Mouse (Mus musculus) intestine, embryonic 14.5 days (tissue): Measurements from ENCODE around the gene Cox6a2. TPM values are rescaled to one million over a fixed set of nuclear protein-coding genes. Genes with fewer than 3 reads are reported as not detected.

ENCODE experiments used
- ATAC-seq: fragments of 200-750 bp; cut with Nextera tagmentation; replicated peaks from 2 replicates; pipeline ENCODE4 v1.8.0; 2017; ENCODE audit warnings: low read depth, moderate number of reproducible peaks, moderate TSS enrichment, moderate library complexity; ENCODE audit not compliant: low FRiP score, low TSS enrichment
- DNase-seq: peaks from one replicate; pipeline ENCODE4 v3.0.0-alpha.2; 2018; ENCODE audit warnings: low spot score
- H3K27ac ChIP-seq: fragments of 300-500 bp; sonication (generic); 2 replicates; pipeline ENCODE4 v1.5.1; 2014; ENCODE audit warnings: low read depth, mild to moderate bottlenecking, control low read depth
- H3K27me3 ChIP-seq: fragments of 300-500 bp; sonication (generic); replicated peaks from 2 replicates; pipeline ENCODE4 v1.6.1; 2014; ENCODE audit warnings: low read length, control low read depth; ENCODE audit not compliant: control insufficient read depth, insufficient read depth
- H3K36me3 ChIP-seq: fragments of 300-500 bp; sonication (generic); 2 replicates; pipeline ENCODE4 v1.6.1; 2014; ENCODE audit warnings: low read length, control low read depth; ENCODE audit not compliant: control insufficient read depth, insufficient read depth
- H3K4me1 ChIP-seq: fragments of 300-500 bp; sonication (generic); replicated peaks from 2 replicates; pipeline ENCODE4 v1.6.1; 2014; ENCODE audit warnings: low read length, control low read depth, mixed read lengths; ENCODE audit not compliant: control insufficient read depth, insufficient read depth
- H3K4me2 ChIP-seq: fragments of 300-500 bp; sonication (generic); 2 replicates; pipeline ENCODE4 v1.6.1; 2014; ENCODE audit warnings: low read length
- H3K4me3 ChIP-seq: fragments of 300-500 bp; sonication (generic); 2 replicates; pipeline ENCODE4 v1.5.1; 2014; ENCODE audit warnings: low read depth, low read length, control low read depth, mixed read lengths
- H3K9ac ChIP-seq: fragments of 300-500 bp; sonication (generic); 2 replicates; pipeline ENCODE4 v1.6.1; 2014; ENCODE audit warnings: mild to moderate bottlenecking, low read length
- H3K9me3 ChIP-seq: fragments of 300-500 bp; sonication (generic); 2 replicates; pipeline ENCODE4 v1.6.1; 2016; ENCODE audit warnings: low read length, control low read depth; ENCODE audit not compliant: control insufficient read depth
- WGBS: fragments of 180-500 bp; shearing (Covaris S2); extraction: QIAGEN DNeasy Blood & Tissue Kit; methylation state at CpG from one replicate; pipeline ENCODE4 v1.1.7; 2014; 5-methylcytosine and 5-hydroxymethylcytosine counted together
- polyA plus RNA-seq: library from polyadenylated mRNA; unstranded; fragments of >200 nt; fragmentation: Nextera tagmentation; extraction: Ambion mirVana; gene quantifications from 2 replicates; pipeline ENCODE4 v1.2.1, GENCODE M21; 2014

Gene Cox6a2
- polyA plus RNA-seq, 1 experiment from 2014 or later, result not detected

DNA sequence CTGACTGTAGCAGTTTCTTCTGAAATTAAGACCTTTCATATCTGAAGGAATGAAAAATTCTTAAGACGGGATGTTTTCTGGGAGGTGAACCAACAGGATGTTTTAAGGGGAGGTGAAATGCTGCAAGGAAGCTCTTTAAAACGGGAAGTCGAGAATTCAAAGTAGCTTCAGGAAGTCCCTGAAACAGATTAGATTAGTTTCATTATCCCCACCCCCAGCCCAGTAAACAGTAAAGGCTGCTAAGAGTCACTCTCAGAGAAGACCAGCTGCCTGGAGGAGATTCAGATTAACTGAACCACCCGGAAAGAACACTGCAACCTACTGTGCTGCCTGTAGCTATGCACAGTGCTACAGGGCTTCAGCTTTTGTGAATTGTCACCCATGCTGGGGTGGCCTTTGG, 13.8 kb upstream of the Cox6a2 start:
- ATAC-seq (no peak), DNase-seq (no peak)
- Histone ChIP-seq H3K27ac (no peak overlapping the region), H3K36me3 (no peaks in the 10 kb centered on the region), H3K9me3 (no peaks in the 10 kb centered on the region), H3K9ac (no peak overlapping the region), H3K4me2 (no peak overlapping the region), H3K4me3 (no peak overlapping the region), H3K4me1 (no peaks in the 10 kb centered on the region), H3K27me3 (no peaks in the 10 kb centered on the region)
- WGBS, result 82% methylated on average over 4 of the region's 4 CpGs

DNA sequence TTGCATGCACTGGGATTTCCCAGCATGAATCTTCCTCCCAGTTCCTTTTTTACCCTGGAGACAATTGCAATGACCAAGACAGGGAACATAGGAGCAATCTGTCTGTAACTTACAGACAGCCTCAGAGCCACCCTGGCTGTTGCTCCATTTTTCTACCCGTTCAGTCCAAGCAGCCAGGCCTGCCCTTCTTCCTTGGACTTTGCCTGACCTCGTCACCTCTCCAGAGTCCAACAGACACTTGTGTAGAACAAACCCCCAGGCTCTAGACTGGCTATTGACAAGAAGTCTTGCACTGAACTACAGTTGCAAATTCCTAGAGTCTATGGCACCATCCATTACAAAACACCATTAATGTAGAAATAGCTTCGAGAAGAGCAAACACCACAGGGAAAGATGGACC, 3.6 kb upstream of the Cox6a2 start:
- WGBS, result 44% methylated on average over 3 of the region's 3 CpGs
- ATAC-seq (no peak), DNase-seq (no peak)
- no peak overlapping the region for H3K9ac ChIP-seq
- no peaks in the 10 kb centered on the region for H3K9me3 ChIP-seq
- no peaks in the 10 kb centered on the region for H3K27me3 ChIP-seq
- H3K4me2 ChIP-seq, result no peak overlapping the region
- no peak overlapping the region for H3K27ac ChIP-seq
- no peak overlapping the region for H3K4me3 ChIP-seq
- H3K4me1 ChIP-seq, result no peaks in the 10 kb centered on the region
- no peaks in the 10 kb centered on the region for H3K36me3 ChIP-seq

DNA sequence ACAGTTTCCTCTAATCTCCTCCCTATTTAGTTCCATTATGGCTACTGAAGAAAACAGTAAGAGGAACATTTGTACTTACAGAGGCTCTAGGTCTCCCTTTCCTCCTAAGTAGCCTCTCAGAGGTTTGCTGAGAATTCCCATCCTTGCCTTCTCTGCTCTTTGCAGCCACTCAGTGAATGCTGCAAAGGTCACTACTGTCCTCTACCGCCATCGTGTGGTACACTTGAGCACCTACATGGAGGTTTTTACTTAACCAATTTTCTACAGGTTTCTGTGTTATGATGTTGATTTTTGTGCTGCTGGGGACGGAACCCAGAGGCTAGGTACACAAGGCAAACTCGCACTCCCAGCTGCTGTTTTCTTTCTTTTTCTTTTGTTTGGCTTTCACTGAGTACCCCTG, 2.0 kb upstream of the Cox6a2 start:
- no peaks in the 10 kb centered on the region for H3K4me1 ChIP-seq
- H3K4me3 ChIP-seq, result no peak overlapping the region
- ATAC-seq (peak; percentile 40; the same call in 1 of the 2 replicates), DNase-seq (peak; percentile 78)
- no peak overlapping the region for H3K4me2 ChIP-seq
- no peak overlapping the region for H3K27ac ChIP-seq
- no peaks in the 10 kb centered on the region for H3K36me3 ChIP-seq
- H3K27me3 ChIP-seq, result no peaks in the 10 kb centered on the region
- no peaks in the 10 kb centered on the region for H3K9me3 ChIP-seq
- no peak overlapping the region for H3K9ac ChIP-seq
- WGBS, result 9% methylated on average over 4 of the region's 4 CpGs

GRCm38 (mm10) chr7:128205695-128206094, 492 bp downstream of the Cox6a2 start:
- DNase-seq (no peak), ATAC-seq (no peak)
- Histone ChIP-seq H3K27me3 (no peaks in the 10 kb centered on the region), H3K4me2 (no peak overlapping the region), H3K4me1 (no peaks in the 10 kb centered on the region), H3K9me3 (no peaks in the 10 kb centered on the region), H3K27ac (no peak overlapping the region), H3K9ac (no peak overlapping the region), H3K4me3 (no peak overlapping the region), H3K36me3 (no peaks in the 10 kb centered on the region)
- 86% methylated on average over 18 of the region's 18 CpGs for WGBS

GRCm38 (mm10) chr7:128204179-128204578, 2.0 kb downstream of the Cox6a2 start:
- Histone ChIP-seq H3K9ac (no peak overlapping the region), H3K4me1 (no peaks in the 10 kb centered on the region), H3K27me3 (no peaks in the 10 kb centered on the region), H3K27ac (no peak overlapping the region), H3K36me3 (no peaks in the 10 kb centered on the region), H3K4me2 (no peak overlapping the region), H3K9me3 (no peaks in the 10 kb centered on the region), H3K4me3 (no peak overlapping the region)
- WGBS, result 86% methylated on average over 8 of the region's 8 CpGs
- ATAC-seq, result no peak
- DNase-seq, result no peak

DNA sequence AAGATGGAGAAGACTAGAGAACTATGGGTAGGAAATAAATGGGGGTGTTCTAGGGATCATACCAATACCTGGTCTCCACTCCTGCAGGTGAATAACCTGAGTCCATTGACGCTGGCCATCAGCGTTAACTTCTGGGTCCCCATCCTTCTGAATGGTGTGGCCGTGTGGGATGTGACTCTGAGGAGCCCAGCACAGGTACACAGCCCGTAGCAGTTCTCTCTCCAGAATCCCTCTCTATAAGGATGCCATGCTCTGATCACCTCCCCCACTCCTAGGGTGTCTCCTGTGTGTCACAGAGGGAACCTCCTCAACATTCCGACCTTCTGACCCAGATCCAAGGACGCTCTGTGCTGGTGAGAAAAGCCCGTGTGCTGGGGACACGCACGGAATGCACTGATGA, 3.1 kb downstream of the Cox6a2 start:
- Histone ChIP-seq H3K27me3 (no peaks in the 10 kb centered on the region), H3K4me3 (no peak overlapping the region), H3K4me2 (no peak overlapping the region), H3K9ac (no peak overlapping the region), H3K9me3 (no peaks in the 10 kb centered on the region), H3K36me3 (no peaks in the 10 kb centered on the region), H3K4me1 (no peaks in the 10 kb centered on the region), H3K27ac (no peak overlapping the region)
- no peak for ATAC-seq
- 75% methylated on average over 9 of the region's 9 CpGs for WGBS
- no peak for DNase-seq

DNA sequence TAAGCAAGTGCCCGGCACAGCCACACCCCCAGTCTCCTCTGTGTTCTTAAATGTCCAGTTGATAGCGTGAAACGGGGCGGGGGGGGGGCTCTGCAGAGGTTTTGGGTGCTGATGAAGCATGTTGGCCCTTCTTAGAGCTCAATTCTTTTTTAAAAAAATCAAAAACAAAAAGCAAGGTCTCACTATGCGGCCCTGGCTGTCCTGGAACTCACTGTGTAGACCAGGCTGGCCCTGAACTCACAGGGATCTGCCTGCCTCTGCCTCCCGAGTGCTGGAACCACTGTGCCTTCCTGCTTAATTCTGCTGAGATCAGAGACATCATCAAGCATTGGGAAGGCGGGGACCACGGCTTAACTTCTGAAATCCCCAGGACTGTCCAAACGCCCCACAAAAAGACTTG, 4.6 kb downstream of the Cox6a2 start:
- Histone ChIP-seq H3K36me3 (no peaks in the 10 kb centered on the region), H3K27ac (no peak overlapping the region), H3K4me3 (no peak overlapping the region), H3K9me3 (no peaks in the 10 kb centered on the region), H3K4me2 (no peak overlapping the region), H3K9ac (no peak overlapping the region), H3K27me3 (no peaks in the 10 kb centered on the region), H3K4me1 (no peaks in the 10 kb centered on the region)
- no peak for ATAC-seq
- no peak for DNase-seq
- WGBS, result 84% methylated on average over 9 of the region's 9 CpGs

DNA sequence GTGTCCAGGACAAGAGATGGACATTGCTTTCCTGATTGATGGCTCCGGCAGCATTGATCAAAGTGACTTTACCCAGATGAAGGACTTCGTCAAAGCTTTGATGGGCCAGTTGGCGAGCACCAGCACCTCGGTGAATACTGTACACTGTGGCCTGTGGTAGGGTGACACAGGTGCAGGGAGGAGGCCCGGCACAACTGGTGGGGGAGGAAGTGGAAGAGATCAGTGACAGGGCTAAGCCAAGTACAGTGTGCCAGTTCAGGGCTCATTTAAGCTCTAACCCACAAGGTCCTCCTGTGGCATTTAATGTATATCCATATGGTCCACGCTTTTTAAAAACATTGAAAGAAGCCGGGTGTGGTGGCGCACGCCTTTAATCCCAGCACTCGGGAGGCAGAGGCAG, 24.5 kb downstream of the Cox6a2 start:
- H3K4me2 ChIP-seq, result no peak overlapping the region
- no peaks in the 10 kb centered on the region for H3K36me3 ChIP-seq
- no peaks in the 10 kb centered on the region for H3K4me1 ChIP-seq
- ATAC-seq, result no peak
- no peaks in the 10 kb centered on the region for H3K27me3 ChIP-seq
- no peak overlapping the region for H3K4me3 ChIP-seq
- no peak for DNase-seq
- H3K9me3 ChIP-seq, result no peaks in the 10 kb centered on the region
- WGBS, result 87% methylated on average over 10 of the region's 10 CpGs
- H3K9ac ChIP-seq, result no peak overlapping the region
- H3K27ac ChIP-seq, result no peak overlapping the region

GRCm38 (mm10) chr7:128180546-128180945, 25.6 kb downstream of the Cox6a2 start:
- no peak for ATAC-seq
- DNase-seq, result no peak
- Histone ChIP-seq H3K4me2 (no peak overlapping the region), H3K9me3 (no peaks in the 10 kb centered on the region), H3K4me3 (no peak overlapping the region), H3K27ac (no peak overlapping the region), H3K27me3 (no peaks in the 10 kb centered on the region), H3K4me1 (no peaks in the 10 kb centered on the region), H3K36me3 (no peaks in the 10 kb centered on the region), H3K9ac (no peak overlapping the region)
- 63% methylated on average over 6 of the region's 6 CpGs for WGBS
